Mouse (Mus musculus): ENCODE data around the gene Ubtf. TPM values are rescaled to one million over a fixed set of nuclear protein-coding genes. Genes with fewer than 3 reads are reported as not detected.
A peak's percentile ranks its signal among the peaks of the same experiment; 100 is the strongest.

Gene Ubtf
- polyA plus RNA-seq, 1 experiment from 2014 or later: 107 TPM

- ATAC-seq (replicated peaks): no peak
- Histone ChIP-seq H3K27me3 (no peaks in the 10 kb centered on the region), H3K36me3 (no peaks in the 10 kb centered on the region), H3K9me3 (no peaks in the 10 kb centered on the region), H3K27ac (replicated peaks) (no peak overlapping the region), H3K4me2 (replicated peaks) (no peak overlapping the region), H3K4me3 (no peak overlapping the region), H3K9ac (replicated peaks) (no peak overlapping the region), H3K4me1 (peaks cover 11% of the 10 kb centered on the region)
- 90% methylated on average over 4 of the region's 4 CpGs for WGBS
Measured at GRCm38 (mm10) chr11:102341101-102341500, 21.6 kb upstream of the Ubtf start.

GRCm38 (mm10) chr11:102339624-102340023 lies 20.1 kb upstream of the Ubtf start:
- H3K36me3 ChIP-seq: no peaks in the 10 kb centered on the region
- H3K4me2 ChIP-seq (replicated peaks): no peak overlapping the region
- peaks cover 17% of the 10 kb centered on the region for H3K4me1 ChIP-seq
- 70% methylated on average over 4 of the region's 4 CpGs for WGBS
- peak overlapping the region; percentile 49; the same call in 1 of the 2 replicates for H3K27ac ChIP-seq (replicated peaks)
- H3K9ac ChIP-seq (replicated peaks): no peak overlapping the region
- no peak overlapping the region for H3K4me3 ChIP-seq
- no peaks in the 10 kb centered on the region for H3K9me3 ChIP-seq
- no peak for ATAC-seq (replicated peaks)
- no peaks in the 10 kb centered on the region for H3K27me3 ChIP-seq

- no peak overlapping the region for H3K9ac ChIP-seq (replicated peaks)
- H3K4me1 ChIP-seq: peaks cover 17% of the 10 kb centered on the region
- no peak for ATAC-seq (replicated peaks)
- H3K4me2 ChIP-seq (replicated peaks): no peak overlapping the region
- H3K9me3 ChIP-seq: no peaks in the 10 kb centered on the region
- WGBS: 67% methylated on average over 11 of the region's 11 CpGs
- peak overlapping the region; percentile 49 for H3K27ac ChIP-seq (replicated peaks)
- H3K36me3 ChIP-seq: no peaks in the 10 kb centered on the region
- H3K27me3 ChIP-seq: no peaks in the 10 kb centered on the region
- no peak overlapping the region for H3K4me3 ChIP-seq
Measured at GRCm38 (mm10) chr11:102339195-102339594, 19.7 kb upstream of the Ubtf start.

- no peak overlapping the region for H3K4me3 ChIP-seq
- ATAC-seq (replicated peaks): no peak
- H3K36me3 ChIP-seq: no peaks in the 10 kb centered on the region
- no peak overlapping the region for H3K4me2 ChIP-seq (replicated peaks)
- H3K27me3 ChIP-seq: no peaks in the 10 kb centered on the region
- WGBS: 17% methylated on average over 3 of the region's 3 CpGs
- no peak overlapping the region for H3K9ac ChIP-seq (replicated peaks)
- H3K27ac ChIP-seq (replicated peaks): peak overlapping the region; percentile 49
- H3K4me1 ChIP-seq: peaks cover 17% of the 10 kb centered on the region
- H3K9me3 ChIP-seq: no peaks in the 10 kb centered on the region
Measured at GRCm38 (mm10) chr11:102338561-102338960, 19.0 kb upstream of the Ubtf start.

GRCm38 (mm10) chr11:102337921-102338320 lies 18.4 kb upstream of the Ubtf start:
- Histone ChIP-seq H3K27ac (replicated peaks) (no peak overlapping the region), H3K4me3 (no peak overlapping the region), H3K4me2 (replicated peaks) (no peak overlapping the region), H3K9me3 (no peaks in the 10 kb centered on the region), H3K4me1 (peaks cover 17% of the 10 kb centered on the region), H3K27me3 (no peaks in the 10 kb centered on the region), H3K36me3 (no peaks in the 10 kb centered on the region), H3K9ac (replicated peaks) (no peak overlapping the region)
- ATAC-seq (replicated peaks): no peak
- 79% methylated on average over 1 of the region's 1 CpGs for whole genome bisulfite sequencing

GRCm38 (mm10) chr11:102336191-102336590 lies 16.6 kb upstream of the Ubtf start:
- WGBS: 82% methylated on average over 1 of the region's 1 CpGs
- no peak overlapping the region for H3K27ac ChIP-seq (replicated peaks)
- no peak overlapping the region for H3K4me2 ChIP-seq (replicated peaks)
- ATAC-seq (replicated peaks): no peak
- no peaks in the 10 kb centered on the region for H3K36me3 ChIP-seq
- H3K4me1 ChIP-seq: peaks cover 17% of the 10 kb centered on the region
- no peak overlapping the region for H3K9ac ChIP-seq (replicated peaks)
- no peak overlapping the region for H3K4me3 ChIP-seq
- H3K9me3 ChIP-seq: no peaks in the 10 kb centered on the region
- no peaks in the 10 kb centered on the region for H3K27me3 ChIP-seq

- WGBS: 34% methylated on average over 9 of the region's 9 CpGs
- Histone ChIP-seq H3K9me3 (no peaks in the 10 kb centered on the region), H3K4me3 (no peak overlapping the region), H3K27ac (replicated peaks) (no peak overlapping the region), H3K27me3 (no peaks in the 10 kb centered on the region), H3K4me1 (peaks cover 17% of the 10 kb centered on the region), H3K9ac (replicated peaks) (no peak overlapping the region), H3K4me2 (replicated peaks) (no peak overlapping the region), H3K36me3 (no peaks in the 10 kb centered on the region)
- no peak for ATAC-seq (replicated peaks)
Measured at GRCm38 (mm10) chr11:102334973-102335700, 15.6 kb upstream of the Ubtf start.

- ATAC-seq (replicated peaks): no peak
- no peak overlapping the region for H3K4me2 ChIP-seq (replicated peaks)
- H3K27ac ChIP-seq (replicated peaks): no peak overlapping the region
- H3K27me3 ChIP-seq: no peaks in the 10 kb centered on the region
- 53% methylated on average over 4 of the region's 4 CpGs for WGBS
- peaks cover 12% of the 10 kb centered on the region for H3K4me1 ChIP-seq
- H3K4me3 ChIP-seq: no peak overlapping the region
- H3K36me3 ChIP-seq: no peaks in the 10 kb centered on the region
- H3K9me3 ChIP-seq: no peaks in the 10 kb centered on the region
- no peak overlapping the region for H3K9ac ChIP-seq (replicated peaks)
Measured at GRCm38 (mm10) chr11:102334010-102334409, 14.5 kb upstream of the Ubtf start.

- H3K4me2 ChIP-seq (replicated peaks): no peak overlapping the region
- no peaks in the 10 kb centered on the region for H3K27me3 ChIP-seq
Measured at GRCm38 (mm10) chr11:102333061-102333460, 13.5 kb upstream of the Ubtf start.

GRCm38 (mm10) chr11:102331806-102332205 lies 12.3 kb upstream of the Ubtf start:
- no peak overlapping the region for H3K4me2 ChIP-seq (replicated peaks)
- ATAC-seq (replicated peaks): no peak
- no peak overlapping the region for H3K27ac ChIP-seq (replicated peaks)
- no peaks in the 10 kb centered on the region for H3K9me3 ChIP-seq
- H3K4me3 ChIP-seq: no peak overlapping the region
- H3K27me3 ChIP-seq: no peaks in the 10 kb centered on the region
- no peak overlapping the region for H3K9ac ChIP-seq (replicated peaks)
- peaks cover 6% of the 10 kb centered on the region for H3K4me1 ChIP-seq
- WGBS: 52% methylated on average over 4 of the region's 4 CpGs
- H3K36me3 ChIP-seq: no peaks in the 10 kb centered on the region

More at GRCm38 (mm10) chr11:102333061-102333460, 13.5 kb upstream of the Ubtf start:
- no peaks in the 10 kb centered on the region for H3K9me3 ChIP-seq
- no peak for ATAC-seq (replicated peaks)
- H3K27ac ChIP-seq (replicated peaks): no peak overlapping the region
- H3K4me3 ChIP-seq: no peak overlapping the region
- H3K9ac ChIP-seq (replicated peaks): no peak overlapping the region
- peaks cover 6% of the 10 kb centered on the region for H3K4me1 ChIP-seq
- no peaks in the 10 kb centered on the region for H3K36me3 ChIP-seq

- Histone ChIP-seq H3K27ac (replicated peaks) (no peak overlapping the region), H3K27me3 (no peaks in the 10 kb centered on the region), H3K4me3 (no peak overlapping the region), H3K4me2 (replicated peaks) (no peak overlapping the region), H3K9me3 (no peaks in the 10 kb centered on the region), H3K4me1 (peaks cover 2% of the 10 kb centered on the region; the same call in 1 of the 2 replicates), H3K36me3 (no peaks in the 10 kb centered on the region), H3K9ac (replicated peaks) (no peak overlapping the region)
- WGBS: 81% methylated on average over 3 of the region's 3 CpGs
- ATAC-seq (replicated peaks): no peak
Measured at GRCm38 (mm10) chr11:102330039-102330438, 10.5 kb upstream of the Ubtf start.

- no peak for ATAC-seq (replicated peaks)
- H3K4me3 ChIP-seq: no peak overlapping the region
Measured at GRCm38 (mm10) chr11:102329518-102329917, 10.0 kb upstream of the Ubtf start.

GRCm38 (mm10) chr11:102327839-102328238 lies 8.3 kb upstream of the Ubtf start:
- Histone ChIP-seq H3K27ac (replicated peaks) (no peak overlapping the region), H3K4me1 (no peaks in the 10 kb centered on the region), H3K9me3 (no peaks in the 10 kb centered on the region), H3K4me2 (replicated peaks) (no peak overlapping the region), H3K36me3 (no peaks in the 10 kb centered on the region), H3K27me3 (no peaks in the 10 kb centered on the region), H3K9ac (replicated peaks) (no peak overlapping the region), H3K4me3 (no peak overlapping the region)
- WGBS: 88% methylated on average over 7 of the region's 7 CpGs
- no peak for ATAC-seq (replicated peaks)

More at GRCm38 (mm10) chr11:102329518-102329917, 10.0 kb upstream of the Ubtf start:
- H3K9ac ChIP-seq (replicated peaks): no peak overlapping the region
- no peaks in the 10 kb centered on the region for H3K4me1 ChIP-seq
- H3K4me2 ChIP-seq (replicated peaks): no peak overlapping the region
- H3K36me3 ChIP-seq: no peaks in the 10 kb centered on the region
- no peaks in the 10 kb centered on the region for H3K9me3 ChIP-seq
- H3K27ac ChIP-seq (replicated peaks): no peak overlapping the region
- no peaks in the 10 kb centered on the region for H3K27me3 ChIP-seq

Data from forebrain, embryonic 15.5 days (tissue).